10 mouse cellular contexts compared by ENCODE assay signal in genomic region chr1:36441101-36441500, GRCm38 (mm10). TPM values are rescaled to one million over a fixed set of nuclear protein-coding genes. Genes with fewer than 3 reads are reported as not detected.
DNase-seq lines count a peak whose midpoint lies in the region; ATAC-seq and TF ChIP-seq lines count a peak whose summit lies in the region.
"Had no signal": no experiment of that assay in that cellular context is flagged by ENCODE, and none has a peak within 500 bp of the region (broad histone marks: within the 10 kb centered on the region; RNA-seq: fewer than 3 reads in every experiment).

No protein-coding gene starts in this region.

- H3K36me3 ChIP-seq in kidney, adult 2 months (ENCODE audit: control insufficient read depth, insufficient read depth, low read length), result peaks cover 8% of the 10 kb centered on the region
- H3K36me3 ChIP-seq in intestine, embryonic 16.5 days (ENCODE audit: control insufficient read depth, insufficient read depth, low read length), result 0 out of 2 replicates have a peak, but pooled peaks cover 4% of the 10 kb centered on the region

- no peak for TF ChIP-seq CTCF in gastrocnemius, adult 2 months (IDR thresholded peaks at IDR 0.05)
- TF ChIP-seq CTCF in kidney, adult 2 months (conservative IDR thresholded peaks at IDR 0.05; ENCODE audit: insufficient read depth, insufficient read length, low read depth, low read length), result no peak

- no peak overlapping the region for H3K4me2 ChIP-seq in intestine, embryonic 16.5 days (ENCODE audit: low read depth, low read length)

- no peak overlapping the region for H3K4me3 ChIP-seq in gastrocnemius, adult 2 months
- no peak overlapping the region for H3K4me3 ChIP-seq in kidney, adult 2 months (ENCODE audit: insufficient read depth, low read depth, low read length)
- H3K4me3 ChIP-seq in intestine, embryonic 16.5 days (ENCODE audit: low read length), result no peak overlapping the region

- peaks cover 5% of the 10 kb centered on the region; the same call in 1 of the 2 replicates for H3K4me1 ChIP-seq in kidney, adult 2 months (ENCODE audit: control insufficient read depth, insufficient read depth, low read length)
- peaks cover 3% of the 10 kb centered on the region; the same call in 1 of the 2 replicates for H3K4me1 ChIP-seq in intestine, embryonic 16.5 days (ENCODE audit: control insufficient read depth, insufficient read depth, low read length)

- no peaks in the 10 kb centered on the region for H3K9me3 ChIP-seq in intestine, embryonic 16.5 days (ENCODE audit: control insufficient read depth, low read length)

- H3K27ac ChIP-seq in gastrocnemius, adult 2 months, result no peak overlapping the region
- no peak overlapping the region for H3K27ac ChIP-seq in kidney, adult 2 months (ENCODE audit: insufficient read depth, low read depth, low read length)
- no peak overlapping the region for H3K27ac ChIP-seq in intestine, embryonic 16.5 days (ENCODE audit: low read length)
- H3K27ac ChIP-seq: liver, embryonic 14.5 days had no signal

- H3K27me3 ChIP-seq in kidney, adult 2 months (replicated peaks; ENCODE audit: control insufficient read depth, insufficient read depth, low read length), result no peaks in the 10 kb centered on the region
- no peaks in the 10 kb centered on the region for H3K27me3 ChIP-seq in intestine, embryonic 16.5 days (replicated peaks; ENCODE audit: control insufficient read depth, insufficient read depth, low read length)
- H3K27me3 ChIP-seq: CH12.LX had no signal

- TF ChIP-seq POLR2A in kidney, adult 2 months (IDR thresholded peaks at IDR 0.05; ENCODE audit: low read depth, low read length), result no peak

- DNase-seq in gastrocnemius, adult 2 months, result peak; percentile 34
- DNase-seq in gastrocnemius, postnatal 4 days (ENCODE audit: low spot score in 2 of 2), result no peak
- DNase-seq in adrenal gland, postnatal 14 days, result peak; percentile 57
- DNase-seq in frontal cortex, postnatal 36 days (ENCODE audit: low spot score in 2 of 2), result peak; percentile 52 to 73
- DNase-seq in left cerebral cortex, postnatal 14 days (ENCODE audit: low spot score in 2 of 2), result peak; percentile 54 to 88
- no peak for DNase-seq in kidney, adult 2 months
- no peak for DNase-seq in spleen, postnatal 14 days (ENCODE audit: low spot score in 2 of 2)

- ATAC-seq in intestine, embryonic 16.5 days, result no peak

- intact Hi-C loops in gastrocnemius, adult 2 months (cut with DNase I), result no loop called here
- intact Hi-C loops in left cerebral cortex, postnatal 14 days (cut with DNase I), result no loop called here

- WGBS in kidney, adult 2 months, result 77% methylated on average over 4 of the region's 4 CpGs
- WGBS in intestine, embryonic 16.5 days, result 82% methylated on average over 4 of the region's 4 CpGs

- H3K9ac ChIP-seq in intestine, embryonic 16.5 days (ENCODE audit: low read depth, low read length), result no peak overlapping the region
- H3K9ac ChIP-seq: liver, embryonic 14.5 days had no signal

RNA-seq across cellular contexts. Expression of gene Lman2l, which starts 4.0 kb away (rescaled TPM):
- total RNA-seq in gastrocnemius, adult 2 months (2021), result 10 to 100 TPM; 16.4 to 26.7 TPM
- total RNA-seq in gastrocnemius, postnatal 4 days (2021), result 10 to 100 TPM; 18.1 to 23.0 TPM
- total RNA-seq in adrenal gland, postnatal 14 days (2021), result 26.2 and 30.7 TPM in 2 replicates
- total RNA-seq in left cerebral cortex, postnatal 14 days (2021), result 10 to 100 TPM; 37.4 to 41.7 TPM
- polyA plus RNA-seq in kidney, adult 2 months (2012; rRNA removed), result 26.0 and 28.7 TPM in 2 replicates
- polyA plus RNA-seq in intestine, embryonic 16.5 days (2015; fragmentation: Nextera tagmentation; extraction: Ambion mirVana), result 29.8 and 32.1 TPM in 2 replicates

RNA-seq across cellular contexts. Expression of gene Cnnm4, which starts 30.3 kb away (rescaled TPM):
- 10 to 100 TPM in 1 of 2 experiments, 1 to 10 TPM in 1; 4.1 to 11.0 TPM for total RNA-seq in gastrocnemius, adult 2 months (2021)
- total RNA-seq in gastrocnemius, postnatal 4 days (2021), result 1 to 10 TPM; 6.9 to 8.1 TPM
- total RNA-seq in adrenal gland, postnatal 14 days (2021), result 4.2 and 4.6 TPM in 2 replicates
- 10 to 100 TPM; 12.6 to 13.5 TPM for total RNA-seq in left cerebral cortex, postnatal 14 days (2021)
- polyA plus RNA-seq in kidney, adult 2 months (2012; rRNA removed), result 14.3 and 15.9 TPM in 2 replicates
- 39.2 and 40.2 TPM in 2 replicates for polyA plus RNA-seq in intestine, embryonic 16.5 days (2015; fragmentation: Nextera tagmentation; extraction: Ambion mirVana)

Comparison
In these comparisons a context has a peak if more than half of its experiments do, and no peak if none do; other contexts are left out.
1. DNase-seq: peak in gastrocnemius, adult 2 months (single experiment), adrenal gland, postnatal 14 days (single experiment), frontal cortex, postnatal 36 days (2 of 2) and left cerebral cortex, postnatal 14 days (2 of 2); none in gastrocnemius, postnatal 4 days (0 of 2), kidney, adult 2 months (single experiment) and spleen, postnatal 14 days (0 of 2).